Mouse (Mus musculus) myocyte (in vitro differentiated cells): ENCODE measurements around the gene Zdhhc13.

Source experiments
- CEBPB ChIP-seq: IDR thresholded peaks from 2 replicates; pipeline ENCODE4 v1.6.1; 2011; ENCODE audit warnings: mild to moderate bottlenecking, moderate library complexity; ENCODE audit not compliant: poor library complexity, insufficient read depth, severe bottlenecking
- E2F4 ChIP-seq: IDR thresholded peaks from one replicate; pipeline ENCODE4 v1.6.1; 2011; ENCODE audit warnings: mild to moderate bottlenecking, control low read depth, moderate library complexity; ENCODE audit not compliant: insufficient read depth
- MAX ChIP-seq: IDR thresholded peaks from one replicate; pipeline ENCODE4 v1.6.1; 2011; ENCODE audit warnings: low read depth, mild to moderate bottlenecking, control low read depth
- MYOD1 ChIP-seq, 3 experiments: IDR thresholded peaks; one replicate each; pipeline ENCODE4 v1.6.1; 2011; ENCODE audit warnings: control low read depth in 2 of 3, low read depth in 2 of 3, mild to moderate bottlenecking in 2 of 3, moderate library complexity in 1 of 3; ENCODE audit not compliant: insufficient read length in 2 of 3, control insufficient read depth in 1 of 3
- MYOG ChIP-seq, 3 experiments: IDR thresholded peaks; one replicate each; pipeline ENCODE4 v1.6.1; 2011; ENCODE audit warnings: control low read depth in 2 of 3, low read depth in 2 of 3, mild to moderate bottlenecking in 2 of 3; ENCODE audit not compliant: insufficient read length in 2 of 3, control insufficient read depth in 1 of 3, insufficient read depth in 1 of 3
- POLR2A ChIP-seq: IDR thresholded peaks from one replicate; pipeline ENCODE4 v1.6.1; 2011; ENCODE audit warnings: low read depth, mild to moderate bottlenecking, control low read depth, moderate library complexity; ENCODE audit not compliant: insufficient read length
- POLR2AphosphoS2 ChIP-seq: IDR thresholded peaks from one replicate; pipeline ENCODE4 v1.6.1; 2011; ENCODE audit warnings: low read depth, control low read depth; ENCODE audit not compliant: insufficient read length
- REST ChIP-seq: IDR thresholded peaks from one replicate; pipeline ENCODE4 v1.6.1; 2011; ENCODE audit warnings: mild to moderate bottlenecking, control low read depth, moderate library complexity; ENCODE audit not compliant: insufficient read depth, insufficient read length
- TCF12 ChIP-seq: IDR thresholded peaks from one replicate; pipeline ENCODE4 v1.6.1; 2011; ENCODE audit warnings: mild to moderate bottlenecking, control low read depth; ENCODE audit not compliant: poor library complexity, insufficient read depth, severe bottlenecking
- TCF3 ChIP-seq: IDR thresholded peaks from one replicate; pipeline ENCODE4 v1.6.1; 2011; ENCODE audit warnings: low read depth, control low read depth; ENCODE audit not compliant: insufficient read length
- USF1 ChIP-seq: IDR thresholded peaks from one replicate; pipeline ENCODE4 v1.6.1; 2011; ENCODE audit warnings: low read depth, mild to moderate bottlenecking, control low read depth, moderate library complexity

- TF ChIP-seq POLR2A (no peak), E2F4 (no peak), USF1 (no peak), MAX (no peak), REST (no peak), TCF12 (no peak), TCF3 (no peak), MYOD1 (IDR thresholded peaks at IDR 0.05; ENCODE audit: control insufficient read depth in 1 of 3, insufficient read length in 2 of 3, low read depth in 2 of 3) (no peak), MYOG (IDR thresholded peaks at IDR 0.05; ENCODE audit: control insufficient read depth in 1 of 3, insufficient read depth in 1 of 3, insufficient read length in 2 of 3, low read depth in 2 of 3) (no peak), CEBPB (no peak), POLR2AphosphoS2 (no peak)
Observed at GRCm38 (mm10) chr7:48756306-48756931, 32.4 kb upstream of the Zdhhc13 start.
